Mouse (Mus musculus): ENCODE results near the gene Pde4d.

GRCm38 (mm10) chr13:108428809-108429208 lies 20.9 kb upstream of the Pde4d start:
- TF ChIP-seq GATA1 (IDR thresholded peaks at IDR 0.05; ENCODE audit: low read depth, low read length) = no peak
- no peak for TF ChIP-seq CHD1 (IDR thresholded peaks at IDR 0.05; ENCODE audit: low read depth, low read length)

Data from MEL (cell line).